Mouse (Mus musculus): ENCODE measurements around the gene Ube2z. TPM values are rescaled to one million over a fixed set of nuclear protein-coding genes. Genes with fewer than 3 reads are reported as not detected.
A peak's percentile ranks its signal among the peaks of the same experiment; 100 is the strongest.

Ube2z gene
- total and polyA plus RNA-seq, 2 experiments from 2014 or later: 35.4 to 56.2 TPM

DNA sequence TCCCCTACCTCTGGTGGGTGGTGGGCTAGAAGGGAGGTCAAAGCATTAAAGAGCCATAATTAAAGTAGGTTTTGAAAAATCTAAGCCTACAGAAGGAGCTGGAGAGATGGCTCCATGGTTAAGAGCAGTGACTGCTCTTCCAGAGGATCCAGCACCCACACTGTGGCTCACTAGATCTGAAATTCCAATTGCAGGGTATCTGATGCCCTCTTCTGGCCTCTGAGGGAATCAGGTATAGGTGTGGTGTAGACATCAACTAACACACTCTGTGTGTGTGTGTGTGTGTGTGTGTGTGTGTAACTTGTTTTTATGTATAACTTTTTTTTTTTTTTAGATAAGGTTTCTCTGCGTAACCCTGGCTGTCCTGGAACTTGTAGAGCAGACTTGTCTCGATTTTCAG, 25.9 kb upstream of the Ube2z start:
- no peak for ATAC-seq
- DNase-seq: no peak
- TF ChIP-seq CTCF (IDR thresholded peaks at IDR 0.05; ENCODE audit: low read depth): no peak; the same call in 1 of the 2 replicates
- H3K9ac ChIP-seq: no peak overlapping the region
- no peaks in the 10 kb centered on the region for H3K27me3 ChIP-seq (ENCODE audit: insufficient read depth, low read length)
- no peaks in the 10 kb centered on the region for H3K4me1 ChIP-seq (ENCODE audit: insufficient read depth)
- H3K4me3 ChIP-seq (ENCODE audit: low read depth, low read length): no peak overlapping the region
- 0 out of 2 replicates have a peak, but pooled peaks cover 3% of the 10 kb centered on the region for H3K9me3 ChIP-seq (ENCODE audit: low read length)
- no peak overlapping the region for H3K27ac ChIP-seq (ENCODE audit: low read depth, low read length)
- no peak overlapping the region for H3K4me2 ChIP-seq (ENCODE audit: low read depth)
- no peaks in the 10 kb centered on the region for H3K36me3 ChIP-seq (ENCODE audit: insufficient read depth)
- 75% methylated on average over 2 of the region's 2 CpGs for WGBS

GRCm38 (mm10) chr11:96087981-96088380, 22.8 kb upstream of the Ube2z start:
- H3K4me3 ChIP-seq (ENCODE audit: low read depth, low read length): no peak overlapping the region
- no peak for TF ChIP-seq CTCF (IDR thresholded peaks at IDR 0.05; ENCODE audit: low read depth)
- H3K9ac ChIP-seq: no peak overlapping the region
- H3K27me3 ChIP-seq (ENCODE audit: insufficient read depth, low read length): no peaks in the 10 kb centered on the region
- H3K36me3 ChIP-seq (ENCODE audit: insufficient read depth): no peaks in the 10 kb centered on the region
- WGBS: 91% methylated on average over 6 of the region's 6 CpGs
- 0 out of 2 replicates have a peak, but pooled peaks cover 3% of the 10 kb centered on the region for H3K9me3 ChIP-seq (ENCODE audit: low read length)
- DNase-seq (no peak), ATAC-seq (no peak)
- no peak overlapping the region for H3K27ac ChIP-seq (ENCODE audit: low read depth, low read length)
- no peak overlapping the region for H3K4me2 ChIP-seq (ENCODE audit: low read depth)
- H3K4me1 ChIP-seq (ENCODE audit: insufficient read depth): no peaks in the 10 kb centered on the region

DNA sequence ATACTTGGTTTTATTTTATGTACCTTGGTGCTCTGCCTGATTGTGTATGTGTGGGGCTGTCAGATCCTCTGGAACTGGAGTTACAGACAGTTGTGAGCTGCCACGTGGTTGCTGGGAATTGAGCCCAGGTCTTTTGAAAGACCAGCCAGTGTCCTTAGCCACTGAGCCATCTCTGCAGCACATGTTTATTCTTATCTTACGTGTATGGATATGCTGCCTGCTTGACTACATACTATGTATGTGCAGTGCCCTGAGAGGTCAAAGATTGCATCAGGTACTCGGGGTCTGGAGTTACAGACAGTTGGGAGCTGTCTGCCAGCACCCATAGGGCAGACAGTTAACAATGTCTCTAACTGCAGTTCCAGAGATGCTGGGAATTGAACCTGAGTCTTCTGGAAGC, 17.5 kb upstream of the Ube2z start:
- Histone ChIP-seq H3K27me3 (ENCODE audit: insufficient read depth, low read length) (no peaks in the 10 kb centered on the region), H3K27ac (ENCODE audit: low read depth, low read length) (no peak overlapping the region), H3K4me3 (ENCODE audit: low read depth, low read length) (no peak overlapping the region), H3K4me1 (ENCODE audit: insufficient read depth) (no peaks in the 10 kb centered on the region), H3K36me3 (ENCODE audit: insufficient read depth) (no peaks in the 10 kb centered on the region), H3K4me2 (ENCODE audit: low read depth) (no peak overlapping the region), H3K9me3 (ENCODE audit: low read length) (no peaks in the 10 kb centered on the region), H3K9ac (no peak overlapping the region)
- no peak for ATAC-seq
- no peak for TF ChIP-seq CTCF (IDR thresholded peaks at IDR 0.05; ENCODE audit: low read depth)
- no peak for DNase-seq
- 70% methylated on average over 3 of the region's 3 CpGs for WGBS

- H3K9ac ChIP-seq: no peak overlapping the region
- 83% methylated on average over 5 of the region's 5 CpGs for WGBS
- TF ChIP-seq CTCF (IDR thresholded peaks at IDR 0.05; ENCODE audit: low read depth): no peak
Observed at GRCm38 (mm10) chr11:96080736-96081135, 15.5 kb upstream of the Ube2z start.

DNA sequence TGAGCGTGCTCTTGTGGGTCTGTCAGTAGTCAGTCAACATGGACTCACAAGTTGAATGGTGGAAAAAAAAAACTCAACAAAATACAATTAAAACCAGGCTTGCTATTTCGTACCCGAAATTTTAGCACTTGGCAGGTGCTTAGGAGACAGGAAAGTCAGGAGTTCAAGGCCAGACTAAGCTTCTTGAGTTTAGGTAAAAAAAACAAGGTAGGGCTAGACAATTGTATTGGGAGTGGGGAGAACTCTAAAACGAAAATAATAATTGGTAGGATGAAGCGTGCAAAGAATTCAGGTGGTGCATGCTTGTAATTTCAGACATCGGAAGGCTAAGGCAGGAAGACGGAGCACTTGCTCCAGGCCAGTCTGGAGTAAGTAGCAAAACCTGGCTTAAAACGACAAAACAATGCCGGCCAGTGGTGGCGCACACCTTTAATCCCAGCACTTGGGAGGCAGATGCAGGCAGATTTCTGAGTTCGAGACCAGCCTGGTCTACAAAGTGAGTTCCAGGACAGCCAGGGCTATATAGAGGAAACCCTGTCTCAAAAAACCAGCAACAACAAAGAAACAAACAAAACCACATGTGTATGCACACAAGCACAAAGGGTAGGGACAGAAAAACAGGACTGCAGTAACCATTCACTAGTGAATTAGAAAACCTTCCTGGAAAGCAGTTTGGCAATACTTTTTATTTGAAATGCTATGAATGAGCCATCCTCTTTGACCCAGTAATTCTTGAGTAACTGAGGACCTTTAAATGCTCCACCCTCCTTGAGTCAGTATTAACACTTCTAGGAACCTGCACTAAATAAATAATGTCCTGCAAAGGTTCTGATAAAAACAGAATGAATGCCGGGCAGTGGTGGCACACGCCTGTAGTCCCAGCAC, 11.3 kb upstream of the Ube2z start:
- Histone ChIP-seq H3K9me3 (ENCODE audit: low read length) (no peaks in the 10 kb centered on the region), H3K4me1 (ENCODE audit: insufficient read depth) (peaks cover 10% of the 10 kb centered on the region), H3K36me3 (ENCODE audit: insufficient read depth) (peaks cover 6% of the 10 kb centered on the region), H3K27me3 (ENCODE audit: insufficient read depth, low read length) (no peaks in the 10 kb centered on the region), H3K9ac (peak overlapping the region; percentile 35; the same call in 1 of the 2 replicates), H3K4me2 (ENCODE audit: low read depth) (peak overlapping the region; percentile 48), H3K4me3 (ENCODE audit: low read depth, low read length) (peak overlapping the region; percentile 32), H3K27ac (ENCODE audit: low read depth, low read length) (peak overlapping the region; percentile 83)
- TF ChIP-seq CTCF (IDR thresholded peaks at IDR 0.05; ENCODE audit: low read depth): no peak
- ATAC-seq: no peak
- DNase-seq: no peak
- 71% methylated on average over 13 of the region's 13 CpGs for WGBS

More at GRCm38 (mm10) chr11:96080736-96081135, 15.5 kb upstream of the Ube2z start:
- no peaks in the 10 kb centered on the region for H3K9me3 ChIP-seq (ENCODE audit: low read length)
- no peaks in the 10 kb centered on the region for H3K4me1 ChIP-seq (ENCODE audit: insufficient read depth)
- H3K27me3 ChIP-seq (ENCODE audit: insufficient read depth, low read length): no peaks in the 10 kb centered on the region
- H3K4me3 ChIP-seq (ENCODE audit: low read depth, low read length): no peak overlapping the region
- no peak for DNase-seq
- no peak overlapping the region for H3K27ac ChIP-seq (ENCODE audit: low read depth, low read length)
- H3K4me2 ChIP-seq (ENCODE audit: low read depth): no peak overlapping the region
- ATAC-seq: no peak
- no peaks in the 10 kb centered on the region for H3K36me3 ChIP-seq (ENCODE audit: insufficient read depth)

DNA sequence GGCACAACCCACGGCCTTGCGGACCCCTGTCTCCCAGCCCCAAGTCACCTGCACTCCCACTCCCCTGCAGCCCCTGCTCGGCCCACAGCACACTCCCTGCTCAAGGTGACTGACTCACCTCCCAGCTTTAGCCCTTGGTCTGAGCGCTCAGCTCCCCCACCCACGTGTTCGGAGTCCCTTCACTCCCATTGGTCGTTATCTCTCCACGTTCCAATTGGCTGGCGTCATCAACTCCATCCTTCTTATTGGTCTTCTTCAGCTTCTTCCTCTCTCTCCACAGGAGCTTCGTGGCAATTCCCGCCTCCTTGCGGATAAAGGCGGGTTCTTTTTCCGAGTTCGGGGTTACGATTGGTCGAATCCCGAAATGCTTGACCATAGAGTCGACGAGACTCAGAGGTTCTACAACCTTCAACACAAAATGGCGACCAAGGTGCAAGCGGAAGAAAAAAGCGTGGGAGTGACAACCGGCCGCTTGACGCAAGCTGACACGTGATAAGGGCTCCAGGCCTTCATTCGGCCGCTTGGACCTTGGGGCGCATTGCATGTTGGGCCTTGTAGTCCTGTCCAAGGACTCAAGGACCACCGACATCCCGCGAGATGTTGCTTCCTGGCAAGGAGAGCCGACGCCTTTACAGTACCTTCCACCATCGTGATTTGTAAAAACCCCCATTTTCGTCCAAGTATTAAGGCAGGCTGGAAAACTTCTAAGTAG, 10.5 kb upstream of the Ube2z start, which contains the start of gene Atp5g1:
Atp5g1 (minus strand) TSS at position 162 of the 712 bp plus-strand sequence.
- Histone ChIP-seq H3K4me2 (ENCODE audit: low read depth) (peak within 1 kb of the TSS; percentile 64), H3K27me3 (ENCODE audit: insufficient read depth, low read length) (no peaks in the 10 kb centered on the region), H3K9ac (peak within 1 kb of the TSS; percentile 72), H3K36me3 (ENCODE audit: insufficient read depth) (peaks cover 8% of the 10 kb centered on the region), H3K4me3 (ENCODE audit: low read depth, low read length) (peak within 1 kb of the TSS; percentile 60), H3K27ac (ENCODE audit: low read depth, low read length) (peak within 1 kb of the TSS; percentile 83), H3K9me3 (ENCODE audit: low read length) (no peaks in the 10 kb centered on the region), H3K4me1 (ENCODE audit: insufficient read depth) (peaks cover 10% of the 10 kb centered on the region)
- TF ChIP-seq CTCF (IDR thresholded peaks at IDR 0.05; ENCODE audit: low read depth): 0 out of 2 replicates have a peak, but pooled peaks have one; percentile 8
- DNase-seq (peak; percentile 99), ATAC-seq (peak; percentile 96)
- under 1% methylated on average over 37 of the region's 37 CpGs for WGBS

DNA sequence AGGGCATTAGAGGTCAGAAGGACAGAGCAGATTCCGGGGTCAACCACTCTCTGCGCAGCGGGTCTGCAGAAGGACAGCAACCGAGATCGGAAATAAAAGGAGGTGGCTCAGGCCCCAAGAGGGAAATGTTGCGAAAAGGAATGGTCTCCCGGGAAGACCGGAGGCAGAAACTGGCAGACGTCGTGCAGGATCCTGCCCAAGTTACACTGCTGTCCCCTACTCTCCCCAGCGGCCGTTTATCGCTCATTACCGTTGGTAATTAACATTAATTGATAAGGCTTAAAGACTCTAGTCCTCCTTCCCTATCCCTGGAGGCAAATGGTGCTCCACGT, 10.0 kb upstream of the Ube2z start:
- no peaks in the 10 kb centered on the region for H3K27me3 ChIP-seq (ENCODE audit: insufficient read depth, low read length)
- H3K27ac ChIP-seq (ENCODE audit: low read depth, low read length): peak overlapping the region; percentile 72
- 2% methylated on average over 15 of the region's 15 CpGs for WGBS
- H3K4me3 ChIP-seq (ENCODE audit: low read depth, low read length): peak overlapping the region; percentile 60
- H3K4me2 ChIP-seq (ENCODE audit: low read depth): peak overlapping the region; percentile 64
- DNase-seq (no peak), ATAC-seq (no peak)
- H3K9me3 ChIP-seq (ENCODE audit: low read length): no peaks in the 10 kb centered on the region
- TF ChIP-seq CTCF (IDR thresholded peaks at IDR 0.05; ENCODE audit: low read depth): no peak
- peaks cover 10% of the 10 kb centered on the region for H3K4me1 ChIP-seq (ENCODE audit: insufficient read depth)
- peak overlapping the region; percentile 72 for H3K9ac ChIP-seq
- H3K36me3 ChIP-seq (ENCODE audit: insufficient read depth): peaks cover 8% of the 10 kb centered on the region
